Mouse (Mus musculus): Measurements from ENCODE around the gene Spns3. TPM values are rescaled to one million over a fixed set of nuclear protein-coding genes. Genes with fewer than 3 reads are reported as not detected.

Spns3 gene
- polyA plus RNA-seq, 1 experiment from 2014 or later: not detected

DNA sequence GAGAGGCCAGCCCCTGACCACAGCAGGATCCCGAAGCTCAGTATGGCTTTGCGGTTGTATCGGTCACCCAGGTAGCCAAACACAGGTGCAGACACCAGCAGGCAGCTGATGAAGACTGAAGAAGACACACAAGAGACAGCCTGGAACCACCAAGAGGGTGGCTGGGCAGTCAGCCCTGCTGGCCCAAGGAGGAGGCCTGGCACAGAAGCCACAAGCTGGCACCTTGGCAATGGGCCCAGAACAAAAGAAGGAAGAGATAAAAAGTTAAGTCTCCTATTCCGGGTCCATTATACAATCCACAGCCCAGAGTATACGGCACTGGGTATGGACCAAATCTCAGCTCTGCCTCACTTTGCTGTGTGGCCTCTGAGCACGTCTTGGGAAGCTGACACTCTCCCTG, 9.9 kb downstream of the Spns3 start:
- Histone ChIP-seq H3K4me3 (ENCODE audit: inconsistent target) (no peak overlapping the region), H3K36me3 (ENCODE audit: inconsistent target) (no peaks in the 10 kb centered on the region), H3K79me2 (ENCODE audit: inconsistent target) (no peaks in the 10 kb centered on the region), H3K27ac (no peak overlapping the region)
- 62% methylated on average over 6 of the region's 6 CpGs for WGBS (ENCODE audit: missing documents)

- 93% methylated on average over 7 of the region's 7 CpGs for whole genome bisulfite sequencing (ENCODE audit: missing documents)
- Histone ChIP-seq H3K36me3 (ENCODE audit: inconsistent target) (no peaks in the 10 kb centered on the region), H3K27ac (no peak overlapping the region; the same call in 1 of the 2 replicates), H3K4me3 (ENCODE audit: inconsistent target) (no peak overlapping the region), H3K79me2 (ENCODE audit: inconsistent target) (no peaks in the 10 kb centered on the region)
Observed at GRCm38 (mm10) chr11:72538811-72539210, 11.5 kb downstream of the Spns3 start.

- WGBS (ENCODE audit: missing documents): 4% methylated on average over 8 of the region's 8 CpGs
- no peak overlapping the region for H3K4me3 ChIP-seq (ENCODE audit: inconsistent target)
- peak overlapping the region; percentile 38 for H3K27ac ChIP-seq
- H3K36me3 ChIP-seq (ENCODE audit: inconsistent target): no peaks in the 10 kb centered on the region
- no peaks in the 10 kb centered on the region for H3K79me2 ChIP-seq (ENCODE audit: inconsistent target)
Observed at GRCm38 (mm10) chr11:72538037-72538755, 12.1 kb downstream of the Spns3 start.

- 100% methylated on average over 2 of the region's 2 CpGs for WGBS (ENCODE audit: missing documents)
- no peaks in the 10 kb centered on the region for H3K36me3 ChIP-seq (ENCODE audit: inconsistent target)
Observed at GRCm38 (mm10) chr11:72537503-72537902, 12.8 kb downstream of the Spns3 start.

DNA sequence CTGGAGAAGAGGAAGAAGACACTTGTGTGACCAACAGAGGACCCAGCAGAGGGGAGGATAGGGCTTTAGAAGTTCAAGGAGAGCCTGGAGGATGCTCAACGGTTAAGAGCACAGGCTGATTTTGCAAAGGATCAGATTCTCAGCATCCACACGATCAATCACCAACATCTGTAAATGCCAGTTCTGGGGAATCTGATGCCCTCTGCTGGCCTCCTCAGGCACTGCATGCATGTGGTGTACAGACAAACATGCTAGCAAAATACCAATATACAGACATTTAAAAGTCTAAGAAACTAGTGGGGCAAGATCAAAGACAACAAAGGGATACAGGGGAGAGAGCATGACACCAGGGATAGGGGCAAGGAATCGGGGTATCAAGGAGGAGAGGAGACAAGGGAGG, 14.8 kb downstream of the Spns3 start:
- H3K36me3 ChIP-seq (ENCODE audit: inconsistent target): no peaks in the 10 kb centered on the region
- H3K79me2 ChIP-seq (ENCODE audit: inconsistent target): no peaks in the 10 kb centered on the region
- WGBS (ENCODE audit: missing documents): 91% methylated on average over 3 of the region's 3 CpGs
- H3K27ac ChIP-seq: no peak overlapping the region
- H3K4me3 ChIP-seq (ENCODE audit: inconsistent target): no peak overlapping the region

More at GRCm38 (mm10) chr11:72537503-72537902, 12.8 kb downstream of the Spns3 start:
- Histone ChIP-seq H3K79me2 (ENCODE audit: inconsistent target) (no peaks in the 10 kb centered on the region), H3K27ac (no peak overlapping the region), H3K4me3 (ENCODE audit: inconsistent target) (no peak overlapping the region)

- no peak overlapping the region for H3K4me3 ChIP-seq (ENCODE audit: inconsistent target)
- WGBS (ENCODE audit: missing documents): 92% methylated on average over 3 of the region's 3 CpGs
Observed at GRCm38 (mm10) chr11:72532890-72533289, 17.4 kb downstream of the Spns3 start.

GRCm38 (mm10) chr11:72531632-72532031, 18.7 kb downstream of the Spns3 start:
- no peak overlapping the region for H3K4me3 ChIP-seq (ENCODE audit: inconsistent target)
- H3K27ac ChIP-seq: no peak overlapping the region
- WGBS (ENCODE audit: missing documents): 92% methylated on average over 1 of the region's 1 CpGs
- H3K36me3 ChIP-seq (ENCODE audit: inconsistent target): no peaks in the 10 kb centered on the region
- no peaks in the 10 kb centered on the region for H3K79me2 ChIP-seq (ENCODE audit: inconsistent target)

More at GRCm38 (mm10) chr11:72532890-72533289, 17.4 kb downstream of the Spns3 start:
- Histone ChIP-seq H3K27ac (no peak overlapping the region), H3K36me3 (ENCODE audit: inconsistent target) (no peaks in the 10 kb centered on the region), H3K79me2 (ENCODE audit: inconsistent target) (no peaks in the 10 kb centered on the region)

DNA sequence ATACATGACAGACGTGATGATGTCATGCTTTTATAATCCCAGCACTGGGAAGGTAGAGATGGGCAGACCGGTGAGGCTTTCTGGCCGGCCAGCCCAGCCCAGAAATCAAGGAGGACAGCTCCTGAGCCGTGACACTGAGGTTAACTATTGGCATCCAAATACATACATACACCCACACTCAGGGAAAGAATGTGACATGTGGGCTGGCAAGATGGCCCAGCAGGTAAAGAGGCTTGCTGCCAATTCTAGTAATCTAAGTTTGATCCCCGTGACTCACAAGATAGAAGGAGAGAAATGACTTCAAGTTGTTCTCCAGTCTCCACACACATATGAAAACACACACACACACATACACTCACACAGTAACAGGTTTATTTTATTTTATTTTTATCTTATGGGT, 19.2 kb downstream of the Spns3 start:
- Histone ChIP-seq H3K36me3 (ENCODE audit: inconsistent target) (no peaks in the 10 kb centered on the region), H3K27ac (no peak overlapping the region), H3K4me3 (ENCODE audit: inconsistent target) (no peak overlapping the region), H3K79me2 (ENCODE audit: inconsistent target) (no peaks in the 10 kb centered on the region)
- WGBS (ENCODE audit: missing documents): 95% methylated on average over 5 of the region's 5 CpGs

- H3K36me3 ChIP-seq (ENCODE audit: inconsistent target): no peaks in the 10 kb centered on the region
- H3K4me3 ChIP-seq (ENCODE audit: inconsistent target): no peak overlapping the region
- no peak overlapping the region for H3K27ac ChIP-seq
- 95% methylated on average over 4 of the region's 4 CpGs for WGBS (ENCODE audit: missing documents)
- H3K79me2 ChIP-seq (ENCODE audit: inconsistent target): no peaks in the 10 kb centered on the region
Observed at GRCm38 (mm10) chr11:72526190-72526589, 24.1 kb downstream of the Spns3 start.

DNA sequence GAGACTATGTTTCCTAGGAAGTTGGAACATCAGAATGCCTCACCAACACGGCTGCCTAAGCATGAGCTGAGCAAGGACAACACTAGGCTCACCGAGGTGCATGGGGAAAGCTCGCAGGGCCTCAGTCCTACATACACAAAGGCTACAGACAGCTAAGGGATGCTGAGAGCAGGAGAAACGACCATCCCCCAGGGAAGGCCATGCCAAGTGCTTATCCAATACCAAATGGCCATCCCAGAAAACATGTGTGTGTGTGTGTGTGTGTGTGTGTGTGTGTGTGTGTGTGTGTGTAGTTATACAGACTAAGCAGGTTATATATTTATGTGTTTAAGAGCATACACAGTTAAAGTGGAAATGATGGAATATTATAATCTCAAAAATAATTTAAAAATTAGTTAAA, 26.6 kb downstream of the Spns3 start:
- no peaks in the 10 kb centered on the region for H3K36me3 ChIP-seq (ENCODE audit: inconsistent target)
- H3K4me3 ChIP-seq (ENCODE audit: inconsistent target): no peak overlapping the region
- H3K27ac ChIP-seq: no peak overlapping the region
- no peaks in the 10 kb centered on the region for H3K79me2 ChIP-seq (ENCODE audit: inconsistent target)
- 92% methylated on average over 3 of the region's 4 CpGs for WGBS (ENCODE audit: missing documents)

DNA sequence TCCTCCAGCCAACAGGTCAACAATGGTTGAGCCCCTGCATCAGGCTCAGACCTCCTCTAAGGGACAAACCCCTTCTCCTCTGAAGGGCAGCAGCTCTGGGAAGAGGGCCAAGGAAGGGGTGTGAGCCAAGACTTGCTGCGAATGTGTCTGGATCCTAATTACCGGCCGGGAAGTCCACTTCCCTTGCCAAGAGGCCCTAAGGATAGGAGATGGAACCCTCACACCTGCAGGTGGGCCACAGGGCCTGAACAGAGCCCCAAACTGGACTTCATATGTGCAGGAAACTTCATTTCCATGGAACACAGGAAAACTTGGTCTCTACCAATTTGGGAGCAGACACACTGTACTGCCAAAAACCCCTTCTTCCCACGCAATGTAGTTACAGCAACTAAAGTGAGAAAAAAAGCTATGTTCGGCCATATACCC, 27.7 kb downstream of the Spns3 start:
- Histone ChIP-seq H3K79me2 (ENCODE audit: inconsistent target) (no peaks in the 10 kb centered on the region), H3K4me3 (ENCODE audit: inconsistent target) (no peak overlapping the region), H3K27ac (no peak overlapping the region), H3K36me3 (ENCODE audit: inconsistent target) (no peaks in the 10 kb centered on the region)
- 91% methylated on average over 5 of the region's 5 CpGs for WGBS (ENCODE audit: missing documents)

- H3K4me3 ChIP-seq (ENCODE audit: inconsistent target): no peak overlapping the region
- no peaks in the 10 kb centered on the region for H3K36me3 ChIP-seq (ENCODE audit: inconsistent target)
- H3K27ac ChIP-seq: no peak overlapping the region
- 93% methylated on average over 5 of the region's 5 CpGs for WGBS (ENCODE audit: missing documents)
- H3K79me2 ChIP-seq (ENCODE audit: inconsistent target): no peaks in the 10 kb centered on the region
Observed at GRCm38 (mm10) chr11:72521598-72522541, 28.4 kb downstream of the Spns3 start.

DNA sequence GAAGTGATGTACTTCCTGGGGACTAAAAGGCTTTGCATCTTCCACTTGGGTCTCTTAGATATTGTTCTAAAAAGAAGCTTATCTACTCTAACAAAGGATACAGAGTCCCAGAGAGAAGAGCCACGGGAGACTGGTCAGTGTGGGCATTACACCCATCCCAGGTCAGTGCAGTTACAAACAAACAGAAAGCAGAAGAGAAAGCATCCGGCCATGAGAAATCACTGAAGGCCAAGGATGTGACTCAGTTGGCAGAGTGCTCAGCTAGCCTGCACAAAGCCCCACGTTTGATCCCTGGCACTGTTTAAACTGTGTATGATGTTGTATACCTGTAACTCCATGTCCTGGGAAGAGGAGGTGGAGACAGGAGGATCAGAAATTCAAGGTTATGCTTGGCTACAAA, 30.4 kb downstream of the Spns3 start:
- 35% methylated on average over 3 of the region's 3 CpGs for WGBS (ENCODE audit: missing documents)
- no peaks in the 10 kb centered on the region for H3K36me3 ChIP-seq (ENCODE audit: inconsistent target)
- H3K79me2 ChIP-seq (ENCODE audit: inconsistent target): no peaks in the 10 kb centered on the region
- no peak overlapping the region for H3K27ac ChIP-seq
- H3K4me3 ChIP-seq (ENCODE audit: inconsistent target): no peak overlapping the region

- H3K36me3 ChIP-seq (ENCODE audit: inconsistent target): no peaks in the 10 kb centered on the region
- no peaks in the 10 kb centered on the region for H3K79me2 ChIP-seq (ENCODE audit: inconsistent target)
- WGBS (ENCODE audit: missing documents): 35% methylated on average over 4 of the region's 4 CpGs
- H3K27ac ChIP-seq: no peak overlapping the region
- H3K4me3 ChIP-seq (ENCODE audit: inconsistent target): no peak overlapping the region
Observed at GRCm38 (mm10) chr11:72519189-72519588, 31.1 kb downstream of the Spns3 start.

GRCm38 (mm10) chr11:72518449-72518848, 31.9 kb downstream of the Spns3 start:
- H3K27ac ChIP-seq: no peak overlapping the region
- no peak overlapping the region for H3K4me3 ChIP-seq (ENCODE audit: inconsistent target)
- no peaks in the 10 kb centered on the region for H3K36me3 ChIP-seq (ENCODE audit: inconsistent target)
- H3K79me2 ChIP-seq (ENCODE audit: inconsistent target): no peaks in the 10 kb centered on the region
- 18% methylated on average over 2 of the region's 2 CpGs for WGBS (ENCODE audit: missing documents)

Measured in macrophage (primary cell).